Mouse (Mus musculus): Measurements from ENCODE around the gene Platr17. TPM values are rescaled to one million over a fixed set of nuclear protein-coding genes. Genes with fewer than 3 reads are reported as not detected.
"Not testable (repeated sequence)": the region's sequence is repeated elsewhere in the genome, so short reads cannot be mapped to it uniquely, and the experiment has no call there.

Gene Platr17
- total RNA-seq, 4 experiments from 2014 or later = not detected

- peak; percentile 54 to 73 for DNase-seq (ENCODE audit: low spot score in 2 of 2)
Measured at GRCm38 (mm10) chr17:33940206-33940805, 35.4 kb downstream of the Platr17 start, which contains the start of the genes Pfdn6 and Wdr46. Pfdn6 (minus strand) TSS chr17:33940343. Wdr46 (plus strand) TSS chr17:33940660.

GRCm38 (mm10) chr17:33940981-33941380 lies 36.0 kb downstream of the Platr17 start:
- DNase-seq (ENCODE audit: low spot score in 2 of 2) = no peak

GRCm38 (mm10) chr17:33941381-33941780 lies 36.4 kb downstream of the Platr17 start:
- no peak for DNase-seq (ENCODE audit: low spot score in 2 of 2)

- no peak for DNase-seq (ENCODE audit: low spot score in 2 of 2)
Measured at GRCm38 (mm10) chr17:33943454-33943853, 38.5 kb downstream of the Platr17 start.

GRCm38 (mm10) chr17:33947430-33948089 lies 42.6 kb downstream of the Platr17 start:
- no peak for DNase-seq (ENCODE audit: low spot score in 2 of 2)

- DNase-seq (ENCODE audit: low spot score in 2 of 2) = no peak
Measured at GRCm38 (mm10) chr17:33948090-33948904, 43.4 kb downstream of the Platr17 start.

GRCm38 (mm10) chr17:33948905-33949537 lies 44.1 kb downstream of the Platr17 start:
- DNase-seq (ENCODE audit: low spot score in 2 of 2) = no peak

- no peak for DNase-seq (ENCODE audit: low spot score in 2 of 2)
Measured at GRCm38 (mm10) chr17:33950131-33950625, 45.2 kb downstream of the Platr17 start.

GRCm38 (mm10) chr17:33951021-33951946 lies 46.3 kb downstream of the Platr17 start, which contains the start of gene B3galt4:
B3galt4 (minus strand) TSS chr17:33951488.
- DNase-seq (ENCODE audit: low spot score in 2 of 2) = peak; percentile 36 to 45

- DNase-seq (ENCODE audit: low spot score in 2 of 2) = not testable (repeated sequence)
Measured at GRCm38 (mm10) chr17:33952015-33952414, 47.1 kb downstream of the Platr17 start.

- no peak for DNase-seq (ENCODE audit: low spot score in 2 of 2)
Measured at GRCm38 (mm10) chr17:33952879-33953278, 47.9 kb downstream of the Platr17 start.

GRCm38 (mm10) chr17:33953310-33953709 lies 48.4 kb downstream of the Platr17 start:
- no peak for DNase-seq (ENCODE audit: low spot score in 2 of 2)

- no peak for DNase-seq (ENCODE audit: low spot score in 2 of 2)
Measured at GRCm38 (mm10) chr17:33953961-33954565, 49.1 kb downstream of the Platr17 start.

- DNase-seq (ENCODE audit: low spot score in 2 of 2) = no peak
Measured at GRCm38 (mm10) chr17:33954646-33955554, 50.0 kb downstream of the Platr17 start.

- peak; percentile 93 to 95 for DNase-seq (ENCODE audit: low spot score in 2 of 2)
Measured at GRCm38 (mm10) chr17:33955555-33956214, 50.8 kb downstream of the Platr17 start, which contains the start of the genes Vps52 and Rps18. Vps52 (plus strand) TSS chr17:33955812. Rps18 (minus strand) TSS chr17:33956001.

Data from gastrocnemius, adult 8-10 months (tissue).